Mouse (Mus musculus) stomach, postnatal 0 days (tissue): ENCODE data around the gene P3h4.

Experiments used
- CTCF ChIP-seq: IDR thresholded peaks from 2 replicates; pipeline ENCODE4 v1.5.1; 2016; ENCODE audit warnings: antibody characterized with exemption, low read depth, mild to moderate bottlenecking, moderate library complexity
- EP300 ChIP-seq: optimal IDR thresholded peaks from 2 replicates; pipeline ENCODE3; 2016; ENCODE audit warnings: antibody characterized with exemption

GRCm38 (mm10) chr11:100369145-100369544, 45.5 kb downstream of the P3h4 start:
- TF ChIP-seq CTCF (no peak), EP300 (no peak)
